Mouse (Mus musculus): ENCODE measurements around the gene Pdzd4. TPM values are rescaled to one million over a fixed set of nuclear protein-coding genes. Genes with fewer than 3 reads are reported as not detected.

Gene Pdzd4
- polyA plus RNA-seq, 1 experiment from 2014 or later, result 0.06 TPM

GRCm38 (mm10) chrX:73774802-73775483 lies 49.8 kb downstream of the Pdzd4 start:
- Histone ChIP-seq H3K27me3 (ENCODE audit: insufficient read depth, low read length) (no peaks in the 10 kb centered on the region), H3K4me3 (ENCODE audit: low read depth, low read length) (no peak overlapping the region), H3K9ac (replicated peaks) (no peak overlapping the region), H3K9me3 (ENCODE audit: low read length) (no peaks in the 10 kb centered on the region), H3K36me3 (replicated peaks; ENCODE audit: insufficient read depth, low read length) (peaks cover 11% of the 10 kb centered on the region), H3K27ac (ENCODE audit: low read depth) (peak overlapping the region; percentile 22; the same call in 1 of the 2 replicates), H3K4me1 (ENCODE audit: insufficient read depth) (no peaks in the 10 kb centered on the region), H3K4me2 (ENCODE audit: low read depth, low read length) (no peak overlapping the region)
- DNase-seq, result no peak
- TF ChIP-seq CTCF (IDR thresholded peaks at IDR 0.05; ENCODE audit: low read depth), result no peak
- no peak for TF ChIP-seq EP300 (IDR thresholded peaks at IDR 0.05; ENCODE audit: low read depth)
- WGBS (ENCODE audit: insufficient replicate concordance), result 67% methylated on average over 10 of the region's 10 CpGs
- peak; percentile 26 for ATAC-seq

GRCm38 (mm10) chrX:73774168-73774760 lies 50.5 kb downstream of the Pdzd4 start, which contains the start of gene Srpk3:
Gene Srpk3 (plus strand): TSS chrX:73774405.
- Histone ChIP-seq H3K4me1 (ENCODE audit: insufficient read depth) (no peaks in the 10 kb centered on the region), H3K27me3 (ENCODE audit: insufficient read depth, low read length) (no peaks in the 10 kb centered on the region), H3K4me2 (ENCODE audit: low read depth, low read length) (no peak within 1 kb of the TSS), H3K27ac (ENCODE audit: low read depth) (peak within 1 kb of the TSS; percentile 22; the same call in 1 of the 2 replicates), H3K9ac (replicated peaks) (no peak within 1 kb of the TSS), H3K4me3 (ENCODE audit: low read depth, low read length) (no peak within 1 kb of the TSS), H3K36me3 (replicated peaks; ENCODE audit: insufficient read depth, low read length) (peaks cover 5% of the 10 kb centered on the region), H3K9me3 (ENCODE audit: low read length) (no peaks in the 10 kb centered on the region)
- ATAC-seq (peak; percentile 33), DNase-seq (peak; percentile 20)
- WGBS (ENCODE audit: insufficient replicate concordance), result 44% methylated on average over 9 of the region's 9 CpGs
- TF ChIP-seq CTCF (IDR thresholded peaks at IDR 0.05; ENCODE audit: low read depth), result no peak
- no peak for TF ChIP-seq EP300 (IDR thresholded peaks at IDR 0.05; ENCODE audit: low read depth)

- Histone ChIP-seq H3K4me2 (ENCODE audit: low read depth, low read length) (no peak overlapping the region), H3K27me3 (ENCODE audit: insufficient read depth, low read length) (no peaks in the 10 kb centered on the region), H3K4me3 (ENCODE audit: low read depth, low read length) (no peak overlapping the region), H3K9me3 (ENCODE audit: low read length) (no peaks in the 10 kb centered on the region), H3K4me1 (ENCODE audit: insufficient read depth) (no peaks in the 10 kb centered on the region), H3K9ac (replicated peaks) (no peak overlapping the region), H3K36me3 (replicated peaks; ENCODE audit: insufficient read depth, low read length) (no peaks in the 10 kb centered on the region), H3K27ac (ENCODE audit: low read depth) (no peak overlapping the region)
- DNase-seq (peak; percentile 30), ATAC-seq (no peak)
- WGBS (ENCODE audit: insufficient replicate concordance), result 65% methylated on average over 9 of the region's 9 CpGs
- TF ChIP-seq CTCF (IDR thresholded peaks at IDR 0.05; ENCODE audit: low read depth) (peak; percentile 67), EP300 (IDR thresholded peaks at IDR 0.05; ENCODE audit: low read depth) (no peak)
Observed at GRCm38 (mm10) chrX:73767267-73767666, 57.5 kb downstream of the Pdzd4 start.

GRCm38 (mm10) chrX:73765311-73765710 lies 59.5 kb downstream of the Pdzd4 start:
- Histone ChIP-seq H3K36me3 (replicated peaks; ENCODE audit: insufficient read depth, low read length) (no peaks in the 10 kb centered on the region), H3K4me3 (ENCODE audit: low read depth, low read length) (no peak overlapping the region), H3K4me2 (ENCODE audit: low read depth, low read length) (no peak overlapping the region), H3K27ac (ENCODE audit: low read depth) (peak overlapping the region; percentile 39; the same call in 1 of the 2 replicates), H3K9me3 (ENCODE audit: low read length) (no peaks in the 10 kb centered on the region), H3K4me1 (ENCODE audit: insufficient read depth) (no peaks in the 10 kb centered on the region), H3K27me3 (ENCODE audit: insufficient read depth, low read length) (no peaks in the 10 kb centered on the region), H3K9ac (replicated peaks) (no peak overlapping the region)
- ATAC-seq (peak; percentile 68), DNase-seq (peak; percentile 66)
- no peak for TF ChIP-seq EP300 (IDR thresholded peaks at IDR 0.05; ENCODE audit: low read depth)
- no peak for TF ChIP-seq CTCF (IDR thresholded peaks at IDR 0.05; ENCODE audit: low read depth)
- 31% methylated on average over 1 of the region's 1 CpGs for WGBS (ENCODE audit: insufficient replicate concordance)

- no peak overlapping the region for H3K9ac ChIP-seq (replicated peaks)
- H3K27me3 ChIP-seq (ENCODE audit: insufficient read depth, low read length), result no peaks in the 10 kb centered on the region
- H3K36me3 ChIP-seq (replicated peaks; ENCODE audit: insufficient read depth, low read length), result no peaks in the 10 kb centered on the region
- H3K27ac ChIP-seq (ENCODE audit: low read depth), result no peak overlapping the region
- WGBS (ENCODE audit: insufficient replicate concordance), result 68% methylated on average over 13 of the region's 13 CpGs
- ATAC-seq (no peak), DNase-seq (no peak)
- no peak overlapping the region for H3K4me3 ChIP-seq (ENCODE audit: low read depth, low read length)
- no peak overlapping the region for H3K4me2 ChIP-seq (ENCODE audit: low read depth, low read length)
- no peaks in the 10 kb centered on the region for H3K9me3 ChIP-seq (ENCODE audit: low read length)
- H3K4me1 ChIP-seq (ENCODE audit: insufficient read depth), result no peaks in the 10 kb centered on the region
- TF ChIP-seq CTCF (IDR thresholded peaks at IDR 0.05; ENCODE audit: low read depth), result no peak
Observed at GRCm38 (mm10) chrX:73758611-73759290, 66.0 kb downstream of the Pdzd4 start.
